Mouse (Mus musculus): ENCODE measurements at regions not wholly inside any gene's neighbourhood (a gene's known extent, or its start where the extent isn't known, plus 50 kb on each side); places are given as distances from the start of the nearest gene placed in this dataset.

GRCm38 (mm10) chr2:129952486-129952885, 59.7 kb upstream of the Tgm3 start:
- peak; percentile 62 for DNase-seq

- peak; percentile 56 for DNase-seq
Observed at GRCm38 (mm10) chr2:129955260-129955691, 56.9 kb upstream of the Tgm3 start.

GRCm38 (mm10) chr2:129958120-129958519, 54.0 kb upstream of the Tgm3 start:
- DNase-seq = peak; percentile 62

GRCm38 (mm10) chr2:129960364-129960763, 51.8 kb upstream of the Tgm3 start:
- DNase-seq = peak; percentile 63

GRCm38 (mm10) chr2:129961522-129961921, 50.6 kb upstream of the Tgm3 start:
- peak; percentile 67 for DNase-seq
